Mouse (Mus musculus) frontal cortex, postnatal 25 days (tissue): ENCODE data around the gene Ccdc78.
A peak's percentile ranks its signal among the peaks of the same experiment; 100 is the strongest.

Experiments
- DNase-seq, 2 experiments: peaks; one replicate each; pipeline ENCODE4 v3.0.0; 2022; ENCODE audit warnings: low spot score in 2 of 2

Gene Ccdc78

GRCm38 (mm10) chr17:25833961-25834594 is 47.7 kb downstream of the Ccdc78 start:
- no peak for DNase-seq

GRCm38 (mm10) chr17:25834595-25835222 is 48.3 kb downstream of the Ccdc78 start:
- DNase-seq = no peak

- no peak for DNase-seq
Measured at GRCm38 (mm10) chr17:25835301-25835700, 48.9 kb downstream of the Ccdc78 start.

GRCm38 (mm10) chr17:25835816-25836215 is 49.4 kb downstream of the Ccdc78 start:
- DNase-seq = no peak

- DNase-seq = no peak
Measured at GRCm38 (mm10) chr17:25836397-25837075, 50.2 kb downstream of the Ccdc78 start.

GRCm38 (mm10) chr17:25837076-25837410 is 50.7 kb downstream of the Ccdc78 start, which contains the start of gene Rhbdl1:
Gene Rhbdl1, minus strand, starts transcription at chr17:25837295.
- peak; percentile 67 to 72 for DNase-seq

GRCm38 (mm10) chr17:25837533-25837932 is 51.2 kb downstream of the Ccdc78 start:
- no peak for DNase-seq

GRCm38 (mm10) chr17:25838904-25839303 is 52.5 kb downstream of the Ccdc78 start:
- DNase-seq = no peak

GRCm38 (mm10) chr17:25839455-25840235 is 53.3 kb downstream of the Ccdc78 start:
- DNase-seq = no peak
